Mouse (Mus musculus): ENCODE results near the gene Mchr1. TPM values are rescaled to one million over a fixed set of nuclear protein-coding genes. Genes with fewer than 3 reads are reported as not detected.

Mchr1 gene
- not detected for total RNA-seq (2018; cell fraction: chromatin; rRNA removed)
- not detected for total RNA-seq (2018; cell fraction: cytosol; rRNA removed)
- not detected for total RNA-seq (2018; cell fraction: nucleus; rRNA removed)
- polyA plus RNA-seq (2018), result not detected in 3 replicates

- Histone ChIP-seq H3K27ac (no peak within 1 kb of the TSS), H3K79me2 (ENCODE audit: inconsistent target) (no peaks in the 10 kb centered on the region), H3K4me3 (ENCODE audit: inconsistent target) (no peak within 1 kb of the TSS), H3K36me3 (ENCODE audit: inconsistent target) (no peaks in the 10 kb centered on the region)
- 8% methylated on average over 25 of the region's 25 CpGs for WGBS (ENCODE audit: missing documents)
Observed at GRCm38 (mm10) chr15:81235086-81235920, at the start of gene Mchr1. TSS of gene Mchr1 (plus strand) at chr15:81235499.

- no peak overlapping the region; the same call in 1 of the 2 replicates for H3K4me3 ChIP-seq (ENCODE audit: inconsistent target)
- no peak overlapping the region for H3K27ac ChIP-seq
- 90% methylated on average over 2 of the region's 2 CpGs for WGBS (ENCODE audit: missing documents)
- peaks cover 63% of the 10 kb centered on the region for H3K79me2 ChIP-seq (ENCODE audit: inconsistent target)
- H3K36me3 ChIP-seq (ENCODE audit: inconsistent target), result no peaks in the 10 kb centered on the region
Observed at GRCm38 (mm10) chr15:81189061-81189460, 46.2 kb upstream of the Mchr1 start.

- peaks cover 53% of the 10 kb centered on the region for H3K79me2 ChIP-seq (ENCODE audit: inconsistent target)
- 2% methylated on average over 32 of the region's 46 CpGs for WGBS (ENCODE audit: missing documents)
- 0 out of 2 replicates have a peak overlapping the region, but pooled peaks have one; percentile 13 for H3K27ac ChIP-seq
- H3K36me3 ChIP-seq (ENCODE audit: inconsistent target), result no peaks in the 10 kb centered on the region
- peak overlapping the region; percentile 79 for H3K4me3 ChIP-seq (ENCODE audit: inconsistent target)
Observed at GRCm38 (mm10) chr15:81190011-81190629, 45.2 kb upstream of the Mchr1 start.

- H3K27ac ChIP-seq, result peak within 1 kb of the TSS; percentile 77
Observed at GRCm38 (mm10) chr15:81190630-81191178, 44.6 kb upstream of the Mchr1 start, which contains the start of gene Mrtfa. TSS of gene Mrtfa (minus strand) at chr15:81190757.

GRCm38 (mm10) chr15:81191303-81191702 lies 44.0 kb upstream of the Mchr1 start:
- peaks cover 41% of the 10 kb centered on the region for H3K79me2 ChIP-seq (ENCODE audit: inconsistent target)
- H3K27ac ChIP-seq, result peak overlapping the region; percentile 77
- WGBS (ENCODE audit: missing documents), result 30% methylated on average over 9 of the region's 9 CpGs
- no peaks in the 10 kb centered on the region for H3K36me3 ChIP-seq (ENCODE audit: inconsistent target)
- H3K4me3 ChIP-seq (ENCODE audit: inconsistent target), result peak overlapping the region; percentile 79

More at GRCm38 (mm10) chr15:81190630-81191178, 44.6 kb upstream of the Mchr1 start, which contains the start of gene Mrtfa:
- Histone ChIP-seq H3K79me2 (ENCODE audit: inconsistent target) (peaks cover 47% of the 10 kb centered on the region), H3K4me3 (ENCODE audit: inconsistent target) (peak within 1 kb of the TSS; percentile 79), H3K36me3 (ENCODE audit: inconsistent target) (no peaks in the 10 kb centered on the region)
- WGBS (ENCODE audit: missing documents), result 1% methylated on average over 40 of the region's 48 CpGs

- peaks cover 31% of the 10 kb centered on the region for H3K79me2 ChIP-seq (ENCODE audit: inconsistent target)
- H3K4me3 ChIP-seq (ENCODE audit: inconsistent target), result no peak overlapping the region
- 96% methylated on average over 5 of the region's 5 CpGs for WGBS (ENCODE audit: missing documents)
- H3K36me3 ChIP-seq (ENCODE audit: inconsistent target), result no peaks in the 10 kb centered on the region
- no peak overlapping the region for H3K27ac ChIP-seq
Observed at GRCm38 (mm10) chr15:81192316-81192715, 43.0 kb upstream of the Mchr1 start.

- 84% methylated on average over 8 of the region's 8 CpGs for WGBS (ENCODE audit: missing documents)
- H3K4me3 ChIP-seq (ENCODE audit: inconsistent target), result no peak overlapping the region
- peaks cover 25% of the 10 kb centered on the region for H3K79me2 ChIP-seq (ENCODE audit: inconsistent target)
- H3K36me3 ChIP-seq (ENCODE audit: inconsistent target), result no peaks in the 10 kb centered on the region
- no peak overlapping the region for H3K27ac ChIP-seq
Observed at GRCm38 (mm10) chr15:81192858-81193257, 42.4 kb upstream of the Mchr1 start.

- H3K4me3 ChIP-seq (ENCODE audit: inconsistent target), result no peak overlapping the region
- WGBS (ENCODE audit: missing documents), result 99% methylated on average over 6 of the region's 6 CpGs
- peaks cover 6% of the 10 kb centered on the region for H3K79me2 ChIP-seq (ENCODE audit: inconsistent target)
- no peaks in the 10 kb centered on the region for H3K36me3 ChIP-seq (ENCODE audit: inconsistent target)
- no peak overlapping the region for H3K27ac ChIP-seq
Observed at GRCm38 (mm10) chr15:81194791-81195190, 40.5 kb upstream of the Mchr1 start.

- Histone ChIP-seq H3K4me3 (ENCODE audit: inconsistent target) (no peak overlapping the region), H3K27ac (no peak overlapping the region), H3K36me3 (ENCODE audit: inconsistent target) (no peaks in the 10 kb centered on the region), H3K79me2 (ENCODE audit: inconsistent target) (no peaks in the 10 kb centered on the region; the same call in 1 of the 2 replicates)
- 68% methylated on average over 4 of the region's 4 CpGs for WGBS (ENCODE audit: missing documents)
Observed at GRCm38 (mm10) chr15:81195447-81195846, 39.9 kb upstream of the Mchr1 start.

GRCm38 (mm10) chr15:81197197-81197596 lies 38.1 kb upstream of the Mchr1 start:
- Histone ChIP-seq H3K4me3 (ENCODE audit: inconsistent target) (no peak overlapping the region), H3K79me2 (ENCODE audit: inconsistent target) (no peaks in the 10 kb centered on the region), H3K27ac (no peak overlapping the region), H3K36me3 (ENCODE audit: inconsistent target) (no peaks in the 10 kb centered on the region)
- 92% methylated on average over 9 of the region's 10 CpGs for WGBS (ENCODE audit: missing documents)

GRCm38 (mm10) chr15:81198447-81198846 lies 36.9 kb upstream of the Mchr1 start:
- no peaks in the 10 kb centered on the region for H3K36me3 ChIP-seq (ENCODE audit: inconsistent target)
- no peaks in the 10 kb centered on the region for H3K79me2 ChIP-seq (ENCODE audit: inconsistent target)
- no peak overlapping the region for H3K4me3 ChIP-seq (ENCODE audit: inconsistent target)
- 95% methylated on average over 4 of the region's 5 CpGs for WGBS (ENCODE audit: missing documents)
- no peak overlapping the region for H3K27ac ChIP-seq

GRCm38 (mm10) chr15:81199372-81199959 lies 35.8 kb upstream of the Mchr1 start:
- no peaks in the 10 kb centered on the region for H3K36me3 ChIP-seq (ENCODE audit: inconsistent target)
- peak overlapping the region; percentile 1; the same call in 1 of the 2 replicates for H3K27ac ChIP-seq
- H3K79me2 ChIP-seq (ENCODE audit: inconsistent target), result no peaks in the 10 kb centered on the region
- peak overlapping the region; percentile 1; the same call in 1 of the 2 replicates for H3K4me3 ChIP-seq (ENCODE audit: inconsistent target)
- 15% methylated on average over 4 of the region's 4 CpGs for WGBS (ENCODE audit: missing documents)

GRCm38 (mm10) chr15:81202462-81202861 lies 32.8 kb upstream of the Mchr1 start:
- no peak overlapping the region for H3K4me3 ChIP-seq (ENCODE audit: inconsistent target)
- no peak overlapping the region for H3K27ac ChIP-seq
- no peaks in the 10 kb centered on the region for H3K36me3 ChIP-seq (ENCODE audit: inconsistent target)
- WGBS (ENCODE audit: missing documents), result 92% methylated on average over 5 of the region's 5 CpGs
- H3K79me2 ChIP-seq (ENCODE audit: inconsistent target), result no peaks in the 10 kb centered on the region

- Histone ChIP-seq H3K4me3 (ENCODE audit: inconsistent target) (no peak overlapping the region), H3K27ac (no peak overlapping the region), H3K79me2 (ENCODE audit: inconsistent target) (no peaks in the 10 kb centered on the region), H3K36me3 (ENCODE audit: inconsistent target) (no peaks in the 10 kb centered on the region)
- WGBS (ENCODE audit: missing documents), result 3% methylated on average over 4 of the region's 5 CpGs
Observed at GRCm38 (mm10) chr15:81210496-81210895, 24.8 kb upstream of the Mchr1 start.
